Mouse (Mus musculus) embryonic facial prominence, embryonic 12.5 days (tissue): ENCODE data around the gene C2cd4a. TPM values are rescaled to one million over a fixed set of nuclear protein-coding genes. Genes with fewer than 3 reads are reported as not detected.

Source experiments
- ATAC-seq: fragments of 200-750 bp; cut with Nextera tagmentation; 2 replicates; pipeline ENCODE4 v1.8.0; 2017; ENCODE audit not compliant: insufficient number of reproducible peaks, insufficient read depth, low FRiP score, low TSS enrichment
- H3K27ac ChIP-seq: fragments of 300-500 bp; sonication (generic); 2 replicates; pipeline ENCODE4 v1.5.1; 2016; ENCODE audit warnings: mild to moderate bottlenecking
- H3K27me3 ChIP-seq: fragments of 300-500 bp; sonication (generic); 2 replicates; pipeline ENCODE4 v1.6.1; 2016; ENCODE audit warnings: mild to moderate bottlenecking, moderate library complexity
- H3K36me3 ChIP-seq: fragments of 300-500 bp; sonication (generic); 2 replicates; pipeline ENCODE4 v1.6.1; 2016; ENCODE audit warnings: mild to moderate bottlenecking
- H3K4me1 ChIP-seq: fragments of 300-500 bp; sonication (generic); 2 replicates; pipeline ENCODE4 v1.6.1; 2016
- H3K4me2 ChIP-seq: fragments of 300-500 bp; sonication (generic); replicated peaks from 2 replicates; pipeline ENCODE4 v1.6.1; 2016; ENCODE audit warnings: mild to moderate bottlenecking, moderate library complexity
- H3K4me3 ChIP-seq: fragments of 300-500 bp; sonication (generic); 2 replicates; pipeline ENCODE4 v1.5.1; 2016; ENCODE audit warnings: mild to moderate bottlenecking
- H3K9ac ChIP-seq: fragments of 300-500 bp; sonication (generic); 2 replicates; pipeline ENCODE4 v1.6.1; 2016; ENCODE audit warnings: mild to moderate bottlenecking, moderate library complexity
- H3K9me3 ChIP-seq: fragments of 300-500 bp; sonication (generic); 2 replicates; pipeline ENCODE4 v1.6.1; 2016; ENCODE audit warnings: mild to moderate bottlenecking, moderate library complexity
- WGBS: fragments of 180-500 bp; shearing (Covaris S2); methylation state at CpG from one replicate; pipeline ENCODE4 v1.1.7; 2016; 5-methylcytosine and 5-hydroxymethylcytosine counted together
- polyA plus RNA-seq: library from polyadenylated mRNA; unstranded; fragments of >200 nt; fragmentation: Nextera tagmentation; extraction: Ambion mirVana; gene quantifications from 2 replicates; pipeline ENCODE4 v1.2.1, GENCODE M21; 2016

The C2cd4a gene
- polyA plus RNA-seq, 1 experiment from 2014 or later: 0.31 TPM

GRCm38 (mm10) chr9:67782786-67783185 lies 49.3 kb downstream of the C2cd4a start:
- Histone ChIP-seq H3K4me1 (no peaks in the 10 kb centered on the region), H3K9ac (no peak overlapping the region), H3K9me3 (0 out of 2 replicates have a peak, but pooled peaks cover 4% of the 10 kb centered on the region), H3K36me3 (no peaks in the 10 kb centered on the region), H3K27me3 (no peaks in the 10 kb centered on the region), H3K4me3 (no peak overlapping the region), H3K27ac (no peak overlapping the region), H3K4me2 (no peak overlapping the region)
- no peak for ATAC-seq
- WGBS: 61% methylated on average over 6 of the region's 6 CpGs

Other genes with a start within 250 kb of the C2cd4a start
- 0.29 and 0.35 TPM in 2 replicates for gene C2cd4b, start 72.9 kb downstream of the C2cd4a start, polyA plus RNA-seq
- gene Vps13c, start 8.1 kb upstream of the C2cd4a start, polyA plus RNA-seq: 4.0 and 4.8 TPM in 2 replicates